Mouse (Mus musculus) ovary, adult 18-20 months (tissue): ENCODE measurements around the gene Fdxacb1.

Source experiments
- DNase-seq: peaks from one replicate; pipeline ENCODE4 v3.0.0; 2022; ENCODE audit warnings: low spot score, mixed read lengths

Gene Fdxacb1

DNA sequence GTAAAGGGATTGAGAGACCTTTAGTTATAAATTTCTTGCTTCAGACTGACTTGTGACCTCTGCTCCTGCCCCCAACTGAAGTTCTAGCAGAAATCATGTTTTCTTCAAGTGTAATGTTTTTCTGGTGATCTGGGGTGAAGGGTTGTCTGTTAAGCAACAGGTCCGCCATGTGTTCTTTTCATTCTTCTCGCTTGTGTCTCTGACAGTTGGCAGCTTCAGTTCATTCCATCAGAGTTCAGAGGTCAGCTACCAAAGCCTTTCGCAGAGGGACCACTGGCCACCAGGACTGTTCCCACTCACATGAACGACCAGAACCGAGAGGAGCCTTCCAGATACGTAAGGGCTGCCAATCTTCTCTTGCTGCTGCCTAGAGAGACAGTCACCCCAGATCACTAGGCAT lies 40.4 kb downstream of the Fdxacb1 start:
- no peak for DNase-seq

DNA sequence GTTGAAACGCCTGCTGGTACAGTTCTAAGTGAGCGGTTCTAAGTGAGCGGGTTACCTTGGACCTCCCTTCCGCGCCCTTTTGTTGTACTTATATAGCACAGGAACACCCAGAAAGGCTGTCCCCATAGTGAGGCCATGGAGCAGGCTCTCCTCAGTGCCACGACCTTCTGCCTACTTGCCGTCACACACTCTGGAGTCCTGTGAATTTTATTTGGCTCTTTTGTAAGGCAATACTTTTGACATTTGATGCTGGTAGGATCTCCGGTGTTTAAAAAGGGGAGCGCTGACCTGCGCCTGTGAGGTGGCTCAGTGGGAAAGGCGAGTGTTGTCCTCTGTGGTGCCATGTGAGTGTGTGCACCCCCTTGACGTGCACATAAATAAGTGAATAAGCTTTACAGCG lies 41.1 kb downstream of the Fdxacb1 start:
- no peak for DNase-seq

GRCm38 (mm10) chr9:50811187-50811586 lies 43.2 kb downstream of the Fdxacb1 start:
- no peak for DNase-seq

- DNase-seq: no peak
These were observed 43.7 kb downstream of the Fdxacb1 start for GRCm38 (mm10) chr9:50811746-50812145.

DNA sequence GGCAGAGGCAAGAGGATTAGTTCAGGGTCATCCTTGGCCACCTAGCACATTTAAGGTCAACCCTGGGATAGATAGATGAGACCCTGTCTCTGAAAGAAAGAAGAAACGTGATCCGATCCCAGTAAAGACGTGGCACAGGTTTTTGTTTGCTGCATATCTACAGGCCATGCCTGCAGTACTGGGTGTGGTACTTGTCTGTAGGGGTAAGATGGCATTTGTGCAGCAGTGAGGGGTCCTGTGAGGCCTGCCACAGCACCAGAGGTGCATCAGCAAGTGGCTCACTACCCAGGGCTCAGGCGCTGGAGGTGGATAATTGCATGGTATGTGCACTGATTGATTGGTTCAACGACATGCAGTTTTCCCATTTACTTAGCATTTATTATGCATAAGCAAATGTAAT lies 45.8 kb downstream of the Fdxacb1 start:
- no peak for DNase-seq

DNA sequence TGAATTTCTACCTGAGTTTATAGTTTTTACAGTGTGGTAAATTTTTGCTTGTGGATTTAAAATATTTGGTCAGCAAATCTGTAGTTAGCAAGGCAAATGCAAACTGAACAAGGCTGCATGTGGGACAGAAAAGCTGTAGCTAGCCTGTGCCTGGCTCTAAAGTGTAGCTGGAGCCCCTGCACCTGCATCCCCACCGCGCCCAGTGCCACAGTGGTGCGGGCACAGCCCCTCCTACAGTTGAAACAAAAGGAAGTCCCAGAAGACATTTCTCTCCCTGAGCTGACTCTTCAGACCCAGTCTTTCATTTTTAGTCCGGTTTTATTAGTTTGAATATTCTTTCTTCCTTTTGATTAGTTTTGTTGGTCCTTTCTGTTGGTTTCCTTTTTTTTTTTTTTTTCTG lies 47.6 kb downstream of the Fdxacb1 start:
- no peak for DNase-seq

DNA sequence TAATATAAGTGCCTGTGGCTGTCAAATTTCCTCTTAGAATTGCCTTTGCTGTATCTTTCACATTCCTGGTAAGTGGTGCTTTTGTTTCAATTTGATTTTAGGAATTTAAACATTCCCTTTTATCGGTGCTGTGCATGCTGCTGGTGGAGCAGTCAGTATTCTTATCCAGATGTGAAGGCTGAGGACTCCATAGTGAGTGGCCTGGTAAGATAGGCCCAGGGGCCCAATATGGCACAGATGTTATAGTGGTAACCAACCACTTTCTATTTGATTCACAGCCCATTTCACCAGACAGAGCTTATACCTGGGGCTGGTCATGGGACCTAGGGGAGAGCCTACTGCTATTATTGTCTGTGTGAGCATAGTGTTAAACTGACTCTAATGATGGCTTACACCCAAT lies 48.5 kb downstream of the Fdxacb1 start:
- DNase-seq: no peak

DNA sequence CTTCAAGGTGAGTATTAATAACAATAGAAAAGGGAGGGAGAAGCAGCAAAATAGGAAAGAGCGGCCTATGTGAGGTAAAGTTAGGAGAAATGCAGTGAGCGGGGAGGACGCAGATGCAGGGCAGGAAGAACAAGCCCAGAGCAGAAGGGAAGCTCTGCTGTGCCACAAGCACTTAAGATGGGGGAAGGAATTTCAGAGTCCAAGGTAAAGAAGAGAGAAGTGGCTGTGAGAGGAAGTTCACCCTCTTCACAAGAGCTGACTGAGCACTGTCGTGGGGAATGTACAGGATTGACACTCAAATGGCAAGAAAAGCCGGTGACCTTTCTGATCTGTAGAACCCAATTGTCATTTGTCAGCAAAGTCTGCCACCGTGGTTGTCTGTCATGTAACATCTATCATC lies 50.0 kb downstream of the Fdxacb1 start:
- DNase-seq: no peak

DNA sequence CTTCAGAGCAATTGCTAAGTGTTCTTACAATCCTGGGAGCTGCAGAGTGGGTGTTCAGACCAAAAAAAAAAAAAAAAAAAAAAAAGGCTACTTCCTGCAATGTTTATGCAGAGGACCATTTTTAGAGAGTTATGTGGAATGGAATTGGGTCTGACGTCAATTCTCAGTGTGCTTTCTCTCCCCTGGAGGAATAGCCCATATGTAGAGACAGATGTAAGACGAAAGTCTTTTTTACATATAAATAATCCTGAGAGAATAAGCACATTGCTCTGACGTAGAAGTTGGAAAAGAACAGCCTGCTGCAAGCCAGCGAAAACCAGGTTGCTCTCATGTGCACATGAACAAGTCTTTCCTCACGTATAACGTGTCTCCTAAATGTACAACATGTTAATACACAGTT lies 51.7 kb downstream of the Fdxacb1 start:
- no peak for DNase-seq

- no peak for DNase-seq
These were observed 53.6 kb downstream of the Fdxacb1 start for GRCm38 (mm10) chr9:50821651-50822050.

- no peak for DNase-seq
These were observed 54.2 kb downstream of the Fdxacb1 start for GRCm38 (mm10) chr9:50822216-50822615.
